Mouse (Mus musculus) layer of hippocampus, postnatal 10 days (tissue): Measurements from ENCODE around the gene Mical3. TPM values are rescaled to one million over a fixed set of nuclear protein-coding genes. Genes with fewer than 3 reads are reported as not detected.
"Not testable (repeated sequence)": the region's sequence is repeated elsewhere in the genome, so short reads cannot be mapped to it uniquely, and the experiment has no call there.

Experiments
- DNase-seq, 2 experiments: peaks; one replicate each; pipeline ENCODE4 v3.0.0; 2021; ENCODE audit warnings: low spot score in 2 of 2
- total RNA-seq, 2 experiments: library from RNA; stranded (reverse); gene quantifications; 2 replicates each; pipeline ENCODE4 v1.2.3; 2021

Gene Mical3
- total RNA-seq, 2 experiments from 2014 or later = 90.1 to 98.8 TPM

- DNase-seq = no peak
Measured at GRCm38 (mm10) chr6:120937999-120938608, 192.7 kb downstream of the Mical3 start.

DNA sequence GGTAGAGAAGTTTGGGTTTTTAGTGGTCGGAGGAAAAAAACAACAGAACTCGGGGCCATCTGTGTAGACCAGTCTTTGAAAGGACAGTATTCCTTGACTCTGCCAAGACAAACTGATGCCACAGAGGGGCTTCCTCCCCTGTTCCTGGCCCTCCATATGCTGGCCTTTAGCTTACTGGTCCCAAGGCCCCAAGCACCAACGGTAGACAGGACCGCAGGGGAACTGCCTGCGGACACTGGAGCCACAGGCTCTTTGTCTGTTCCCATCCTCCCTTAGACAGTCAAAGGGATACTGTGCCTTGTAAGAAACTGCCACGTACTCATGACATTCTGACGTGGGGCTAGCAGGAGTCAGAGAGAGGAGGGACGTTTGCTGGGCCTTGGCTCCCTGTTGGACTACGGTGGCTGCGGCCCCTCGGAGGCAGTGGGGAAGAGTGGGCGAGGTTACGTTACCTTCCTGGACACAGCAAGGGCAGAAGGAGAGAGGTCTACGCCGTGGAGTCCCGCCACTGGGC is 193.6 kb downstream of the Mical3 start:
- DNase-seq = no peak

- no peak for DNase-seq
Measured at GRCm38 (mm10) chr6:120934176-120934575, 196.6 kb downstream of the Mical3 start.

DNA sequence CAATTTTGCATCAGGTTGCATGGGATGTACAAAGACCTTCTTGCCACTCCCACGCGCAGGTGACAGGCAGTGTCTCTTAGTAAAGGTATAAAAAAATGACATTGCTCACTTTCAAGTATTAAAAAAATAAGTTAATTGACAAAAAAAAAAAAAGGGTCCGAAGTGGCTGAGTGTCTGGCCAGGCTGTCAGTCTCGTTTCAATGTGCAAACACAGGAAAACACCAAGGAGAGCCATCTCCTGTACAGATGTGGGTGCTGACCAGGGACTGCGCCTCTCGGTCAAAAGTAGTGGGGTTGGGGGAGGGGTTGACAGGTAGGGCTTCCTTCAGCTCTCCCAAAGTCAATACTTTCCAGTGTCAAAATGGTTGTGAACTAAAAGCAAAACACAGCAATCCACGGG is 197.1 kb downstream of the Mical3 start:
- no peak for DNase-seq

DNA sequence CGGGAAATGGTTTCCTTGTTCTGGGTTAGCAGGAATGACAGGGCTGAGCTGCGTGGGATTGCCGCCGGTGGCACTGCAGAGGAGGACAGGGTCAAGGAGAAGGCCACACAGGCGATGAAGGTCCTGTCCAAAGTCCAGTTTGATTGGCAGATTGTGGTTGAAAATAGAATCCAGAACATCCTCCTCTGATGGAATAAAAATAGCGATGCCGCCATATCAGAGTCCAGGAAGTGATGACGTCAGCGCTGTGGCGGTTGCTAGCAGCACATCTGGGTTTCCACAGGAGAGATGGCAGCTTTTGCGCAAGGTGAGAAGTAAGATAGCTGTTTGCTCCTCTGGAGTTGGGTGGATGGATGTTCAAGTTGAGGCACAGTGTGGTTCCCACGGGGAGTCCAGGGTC is 198.2 kb downstream of the Mical3 start:
- DNase-seq = no peak

GRCm38 (mm10) chr6:120930450-120931306 is 200.1 kb downstream of the Mical3 start:
- no peak for DNase-seq

GRCm38 (mm10) chr6:120929421-120929820 is 201.4 kb downstream of the Mical3 start:
- DNase-seq = no peak

DNA sequence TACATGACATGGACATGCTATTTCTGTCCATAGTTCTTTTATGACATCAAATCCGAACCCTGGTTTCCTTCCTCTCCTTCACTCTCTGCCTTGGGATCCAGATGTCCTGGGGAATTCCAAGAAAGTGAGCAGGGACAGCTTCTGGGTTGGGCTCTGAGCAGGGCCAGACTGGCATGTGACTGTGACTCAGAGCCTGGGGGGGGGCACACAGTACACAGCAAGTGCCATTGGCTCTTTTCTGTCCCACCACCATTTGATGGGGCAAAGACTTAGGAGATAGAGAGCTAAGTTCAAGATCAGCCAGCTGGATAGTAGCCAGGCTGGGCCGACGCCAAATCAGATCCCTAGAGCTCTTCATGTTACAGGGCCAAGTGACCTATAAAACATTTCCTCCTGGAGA is 203.0 kb downstream of the Mical3 start:
- DNase-seq = no peak

- DNase-seq = no peak
Measured at GRCm38 (mm10) chr6:120926880-120927279, 203.9 kb downstream of the Mical3 start.

- not testable (repeated sequence) for DNase-seq
Measured at GRCm38 (mm10) chr6:120924791-120925321, 205.9 kb downstream of the Mical3 start.

GRCm38 (mm10) chr6:120917975-120918374 is 212.8 kb downstream of the Mical3 start:
- no peak for DNase-seq

DNA sequence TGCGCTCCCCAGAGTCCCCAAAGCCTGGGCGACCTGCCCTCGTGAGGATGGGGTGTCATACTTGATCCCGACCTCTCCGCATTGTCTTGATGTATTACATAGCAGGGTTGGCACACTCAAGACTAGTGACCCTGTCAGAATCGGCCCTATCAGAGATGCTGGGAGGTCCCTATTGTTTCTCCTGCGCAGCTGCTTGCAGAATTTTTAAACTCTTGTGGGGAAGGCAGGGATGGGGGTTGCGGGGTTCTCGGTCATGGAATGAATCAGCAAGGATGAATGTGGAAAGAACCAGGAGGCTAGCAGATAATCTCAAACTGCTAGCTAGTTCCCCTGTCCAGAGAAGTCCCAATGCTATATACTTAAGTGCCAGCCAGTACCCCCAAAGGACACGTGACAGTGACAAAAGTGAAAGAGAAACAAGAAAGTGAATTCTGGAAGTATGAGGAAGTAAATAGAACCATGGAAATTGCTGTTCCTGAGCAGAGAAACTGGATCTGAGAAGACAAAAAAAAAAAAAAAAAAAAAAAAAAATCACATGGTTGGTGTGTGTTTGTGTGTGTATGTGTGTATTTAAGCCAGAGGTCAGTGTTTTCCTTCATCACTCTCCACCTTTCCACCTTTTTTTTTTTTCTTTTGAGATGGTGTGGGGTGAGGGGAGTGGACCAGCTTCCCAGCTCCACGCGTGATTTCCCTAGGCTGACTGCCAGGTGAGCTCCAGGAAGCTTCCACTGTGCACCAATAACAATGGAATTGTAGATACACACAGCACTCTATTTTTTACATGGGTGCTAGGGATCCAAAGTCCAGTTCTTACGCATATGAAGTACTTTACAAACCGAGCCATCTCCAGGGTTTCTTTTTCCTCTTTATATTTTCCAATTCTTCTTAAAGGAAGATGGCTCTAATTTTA is 213.6 kb downstream of the Mical3 start:
- not testable (repeated sequence) for DNase-seq

- DNase-seq = peak; percentile 82 to 85
Measured at GRCm38 (mm10) chr6:120916074-120916971, 214.5 kb downstream of the Mical3 start, which contains the start of gene Bid. Gene Bid (minus strand): TSS chr6:120916853.

DNA sequence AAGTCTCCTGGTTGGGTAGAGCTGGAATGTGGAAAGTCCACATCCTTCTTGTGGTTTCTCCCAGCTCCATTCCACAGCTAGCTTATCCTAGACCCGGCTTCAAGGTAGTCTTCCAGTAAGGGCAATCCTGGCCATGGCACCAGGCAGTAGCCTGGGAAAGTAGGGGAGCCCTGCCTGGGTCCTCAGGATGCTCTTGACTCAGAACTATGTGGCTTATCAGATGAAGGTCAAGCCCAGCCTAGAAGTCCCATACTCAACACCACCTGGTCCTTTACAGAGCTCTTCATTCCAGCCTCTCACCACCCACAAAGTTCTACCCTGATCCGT is 215.2 kb downstream of the Mical3 start:
- DNase-seq = no peak

DNA sequence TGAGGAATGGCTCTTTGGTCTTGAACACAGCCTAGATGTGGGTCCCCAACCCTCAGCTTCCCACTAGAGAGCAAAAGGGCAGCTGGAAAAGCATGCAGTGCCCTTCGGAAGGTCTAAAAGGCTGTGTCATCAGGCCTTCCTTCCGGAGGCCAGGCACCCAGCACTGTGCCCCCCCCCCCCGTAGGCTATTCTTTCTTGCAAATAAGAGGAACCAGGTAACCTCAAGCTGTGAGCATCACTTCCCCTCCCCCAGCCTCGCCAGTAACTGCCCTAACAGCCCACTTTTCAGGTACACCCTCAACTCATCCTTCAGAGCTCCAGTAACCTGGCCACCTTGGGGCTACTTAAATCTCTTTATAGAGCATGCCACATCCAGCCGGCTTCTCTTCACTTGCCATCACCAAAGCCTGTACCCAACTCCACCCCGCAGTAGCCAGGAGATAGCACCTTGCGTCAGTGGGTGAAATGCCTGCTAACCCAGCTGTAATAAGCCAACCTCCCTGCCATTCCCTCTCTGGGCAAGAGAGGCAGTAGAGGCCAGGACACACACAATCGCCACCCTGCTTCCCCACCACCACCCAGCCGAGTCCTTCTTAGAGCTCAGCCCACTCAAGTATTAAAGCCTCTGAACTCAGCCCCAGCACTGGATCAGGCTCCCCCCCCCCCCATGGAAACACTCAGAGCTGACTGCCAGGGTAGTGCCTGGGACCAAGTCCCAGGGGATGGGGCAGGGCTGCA is 215.7 kb downstream of the Mical3 start:
- DNase-seq = peak in 1 of 2 experiments; percentile 51

DNA sequence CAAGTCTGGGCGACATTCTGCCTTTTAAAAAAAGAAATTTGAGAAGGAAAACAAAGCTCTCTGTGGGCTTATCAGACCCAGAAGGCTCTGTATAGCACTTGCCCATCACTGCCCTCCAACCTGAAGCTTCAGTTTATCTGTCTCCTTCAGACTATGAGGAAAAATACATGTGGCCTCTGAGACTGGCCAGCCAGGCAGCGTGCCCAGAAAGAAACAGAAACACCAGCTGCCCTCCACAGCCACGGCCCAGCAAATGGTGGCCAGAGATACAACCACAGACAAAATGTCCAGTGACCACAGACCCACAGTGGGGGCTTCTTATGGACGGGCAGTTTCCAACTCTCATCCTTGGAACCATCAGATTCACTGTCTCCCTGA is 216.3 kb downstream of the Mical3 start:
- no peak for DNase-seq

DNA sequence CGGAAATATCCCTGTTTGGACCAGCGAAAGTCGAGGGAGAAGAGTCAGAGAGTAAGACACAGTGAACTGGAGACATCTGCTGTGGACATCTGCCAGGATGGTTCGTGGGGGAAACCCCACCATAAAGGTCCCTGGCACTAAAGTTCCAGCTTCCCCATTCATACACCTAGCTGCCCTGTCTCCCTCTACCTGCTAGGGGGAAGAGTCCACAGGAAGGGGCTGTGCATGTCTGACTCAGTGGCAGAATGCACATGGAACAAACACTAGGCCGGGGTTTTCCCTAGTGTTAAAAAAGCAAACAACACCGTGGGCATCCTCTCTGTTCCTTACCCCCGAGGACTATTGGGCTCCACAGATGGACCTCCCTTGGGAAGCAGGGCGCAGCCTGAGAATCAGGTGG is 217.0 kb downstream of the Mical3 start:
- DNase-seq = no peak

DNA sequence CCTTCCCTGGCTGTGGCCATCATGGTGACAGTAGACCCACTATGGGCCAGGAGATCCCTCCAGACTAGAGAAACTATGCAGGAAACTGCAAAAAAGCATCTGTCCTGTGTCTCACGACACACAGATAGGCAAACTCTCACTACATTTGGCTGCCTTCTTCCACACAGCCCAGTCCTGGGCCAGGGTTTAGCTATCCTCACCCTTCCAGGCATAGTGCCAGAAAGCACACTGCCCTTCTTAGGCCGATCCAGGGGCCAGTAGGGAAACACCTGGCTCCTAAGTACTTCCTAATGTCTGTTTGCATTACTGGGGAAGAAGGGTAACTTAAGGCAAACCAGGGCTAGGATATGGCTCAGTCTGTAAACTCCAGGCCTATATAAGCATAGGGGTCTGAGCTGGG is 217.9 kb downstream of the Mical3 start:
- DNase-seq = no peak

GRCm38 (mm10) chr6:120911213-120912007 is 219.4 kb downstream of the Mical3 start:
- DNase-seq = no peak
